Mouse (Mus musculus): ENCODE measurements at regions not wholly inside any gene's neighbourhood (a gene's known extent, or its start where the extent isn't known, plus 50 kb on each side); places are given as distances from the start of the nearest gene placed in this dataset.

DNA sequence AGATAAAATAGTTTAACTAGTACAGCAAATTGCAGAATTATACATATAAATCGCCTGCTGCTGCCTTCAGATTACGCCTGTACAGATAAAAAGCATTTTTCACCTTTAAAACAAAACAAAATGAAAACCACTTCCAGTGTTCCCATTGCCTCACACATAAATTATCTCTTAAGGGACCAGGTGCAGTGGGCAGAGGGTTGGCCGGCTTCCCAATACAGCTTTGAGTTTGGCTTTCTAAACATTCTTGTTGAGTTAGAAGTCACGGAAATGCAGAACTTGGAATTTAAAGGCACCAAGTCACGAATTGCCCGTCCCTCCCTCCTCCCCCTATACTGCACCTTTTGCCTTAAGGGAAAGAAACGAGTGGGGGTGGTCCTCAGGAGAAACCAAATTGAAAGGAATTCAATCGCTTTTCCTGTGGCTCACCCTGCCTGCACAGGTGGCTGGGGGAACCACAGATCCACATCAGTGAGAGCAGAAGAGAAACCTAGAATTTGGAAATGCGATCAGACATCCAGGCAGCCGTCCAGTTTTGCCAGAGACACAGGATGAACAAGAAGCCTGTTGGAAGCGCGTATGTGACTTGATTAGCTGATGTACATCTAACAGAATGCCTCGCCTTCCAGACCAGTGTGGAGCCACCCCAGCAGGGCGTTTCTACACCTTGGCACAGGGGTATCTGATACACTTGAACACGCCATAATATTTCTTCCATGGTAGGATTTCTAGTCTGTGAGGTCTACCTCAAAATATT is 64.0 kb upstream of the Skap2 start:
- Histone ChIP-seq H3K9me3 (ENCODE audit: control insufficient read depth, insufficient read depth, low read depth, low read length) (no peaks in the 10 kb centered on the region), H3K4me3 (ENCODE audit: insufficient read depth in 1 of 2, low read depth in 1 of 2, low read length in 2 of 2, poor library complexity in 1 of 2, severe bottlenecking in 1 of 2) (peak overlapping the region; percentile 30 to 53; a peak in 3 of 4 replicates), H3K4me1 (ENCODE audit: control insufficient read depth in 2 of 2, insufficient read depth in 2 of 2, low read length in 2 of 2, poor library complexity in 1 of 2) (peaks cover 11 to 17% of the 10 kb centered on the region in 2 experiments), H3K27ac (ENCODE audit: insufficient read depth, low read depth, low read length, poor library complexity, severe bottlenecking) (peak overlapping the region; percentile 82; the same call in 1 of the 2 replicates), H3K9ac (ENCODE audit: insufficient read depth, low read depth, low read length, poor library complexity, severe bottlenecking) (peak overlapping the region; percentile 49; the same call in 1 of the 2 replicates), H3K36me3 (ENCODE audit: control insufficient read depth, insufficient read depth, low read length, poor library complexity, severe bottlenecking) (no peaks in the 10 kb centered on the region)
- TF ChIP-seq ZNF384 (IDR thresholded peaks at IDR 0.05; ENCODE audit: low read depth, low read length) = no peak
- TF ChIP-seq HCFC1 (IDR thresholded peaks at IDR 0.05; ENCODE audit: borderline replicate concordance, insufficient read depth, low read length) = no peak
- no peak for TF ChIP-seq CHD2 (IDR thresholded peaks at IDR 0.05; ENCODE audit: low read depth, low read length)
- no peak for DNase-seq (ENCODE audit: low read depth, low spot score)
- in situ Hi-C loops (cut with MboI; ENCODE audit: low sequenced_read_pairs in 2 of 2, unreplicated experiment in 2 of 2) = no loop called here

DNA sequence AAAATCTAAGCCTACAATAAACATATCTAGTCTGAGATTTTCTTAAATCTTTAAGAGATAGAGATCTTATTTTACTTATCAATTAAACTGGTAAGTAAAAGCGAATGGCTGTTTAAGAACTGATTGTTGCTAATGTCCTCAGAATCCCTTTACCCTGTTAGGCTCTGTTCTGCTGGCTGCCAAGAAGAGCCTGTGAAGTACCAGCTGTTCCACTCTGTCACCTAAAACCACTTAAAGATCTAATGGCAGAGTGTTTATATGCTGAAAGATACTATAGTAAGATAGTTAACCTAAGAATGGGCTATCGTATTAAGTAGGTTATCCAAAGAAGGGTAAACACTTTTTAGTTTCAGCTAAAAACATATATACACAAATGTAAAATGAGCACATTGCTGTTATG is 62.6 kb upstream of the Skap2 start:
- no peak overlapping the region for H3K9ac ChIP-seq (ENCODE audit: insufficient read depth, low read depth, low read length, poor library complexity, severe bottlenecking)
- no peaks in the 10 kb centered on the region for H3K36me3 ChIP-seq (ENCODE audit: control insufficient read depth, insufficient read depth, low read length, poor library complexity, severe bottlenecking)
- H3K9me3 ChIP-seq (ENCODE audit: control insufficient read depth, insufficient read depth, low read depth, low read length) = no peaks in the 10 kb centered on the region
- DNase-seq (ENCODE audit: low read depth, low spot score) = no peak
- H3K4me3 ChIP-seq (ENCODE audit: insufficient read depth in 1 of 2, low read depth in 1 of 2, low read length in 2 of 2, poor library complexity in 1 of 2, severe bottlenecking in 1 of 2) = no peak overlapping the region
- no peak for TF ChIP-seq CHD2 (IDR thresholded peaks at IDR 0.05; ENCODE audit: low read depth, low read length)
- TF ChIP-seq ZNF384 (IDR thresholded peaks at IDR 0.05; ENCODE audit: low read depth, low read length) = no peak
- no peak for TF ChIP-seq HCFC1 (IDR thresholded peaks at IDR 0.05; ENCODE audit: borderline replicate concordance, insufficient read depth, low read length)
- TF ChIP-seq ZC3H11A (IDR thresholded peaks at IDR 0.05; ENCODE audit: borderline replicate concordance, low read depth, low read length) = no peak
- no peak for TF ChIP-seq MAFK (IDR thresholded peaks at IDR 0.05; ENCODE audit: insufficient read depth, low read depth, low read length)
- H3K4me1 ChIP-seq (ENCODE audit: control insufficient read depth in 2 of 2, insufficient read depth in 2 of 2, low read length in 2 of 2, poor library complexity in 1 of 2) = peaks cover 9 to 17% of the 10 kb centered on the region in 2 experiments
- in situ Hi-C loops (cut with MboI; ENCODE audit: low sequenced_read_pairs in 2 of 2, unreplicated experiment in 2 of 2) = no loop called here
- no peak overlapping the region; the same call in 1 of the 2 replicates for H3K27ac ChIP-seq (ENCODE audit: insufficient read depth, low read depth, low read length, poor library complexity, severe bottlenecking)

GRCm38 (mm10) chr6:52067151-52067550 is 54.8 kb upstream of the Skap2 start:
- in situ Hi-C loops (cut with MboI; ENCODE audit: low sequenced_read_pairs in 2 of 2, unreplicated experiment in 2 of 2) = no loop called here
- Histone ChIP-seq H3K9ac (ENCODE audit: insufficient read depth, low read depth, low read length, poor library complexity, severe bottlenecking) (no peak overlapping the region), H3K4me1 (ENCODE audit: control insufficient read depth in 2 of 2, insufficient read depth in 2 of 2, low read length in 2 of 2, poor library complexity in 1 of 2) (no peaks in the 10 kb centered on the region; a peak in 1 of 4 replicates), H3K9me3 (ENCODE audit: control insufficient read depth, insufficient read depth, low read depth, low read length) (no peaks in the 10 kb centered on the region), H3K36me3 (ENCODE audit: control insufficient read depth, insufficient read depth, low read length, poor library complexity, severe bottlenecking) (no peaks in the 10 kb centered on the region), H3K27ac (ENCODE audit: insufficient read depth, low read depth, low read length, poor library complexity, severe bottlenecking) (no peak overlapping the region), H3K4me3 (ENCODE audit: insufficient read depth in 1 of 2, low read depth in 1 of 2, low read length in 2 of 2, poor library complexity in 1 of 2, severe bottlenecking in 1 of 2) (no peak overlapping the region)
- TF ChIP-seq ZC3H11A (IDR thresholded peaks at IDR 0.05; ENCODE audit: borderline replicate concordance, low read depth, low read length) = no peak
- TF ChIP-seq CHD2 (IDR thresholded peaks at IDR 0.05; ENCODE audit: low read depth, low read length) = no peak
- TF ChIP-seq ZNF384 (IDR thresholded peaks at IDR 0.05; ENCODE audit: low read depth, low read length) = no peak
- no peak for TF ChIP-seq HCFC1 (IDR thresholded peaks at IDR 0.05; ENCODE audit: borderline replicate concordance, insufficient read depth, low read length)
- DNase-seq (ENCODE audit: low read depth, low spot score) = no peak

- H3K27ac ChIP-seq (ENCODE audit: insufficient read depth, low read depth, low read length, poor library complexity, severe bottlenecking) = no peak overlapping the region
- H3K4me1 ChIP-seq (ENCODE audit: control insufficient read depth in 2 of 2, insufficient read depth in 2 of 2, low read length in 2 of 2, poor library complexity in 1 of 2) = no peaks in the 10 kb centered on the region
- in situ Hi-C loops (cut with MboI; ENCODE audit: low sequenced_read_pairs in 2 of 2, unreplicated experiment in 2 of 2) = no loop called here
- H3K36me3 ChIP-seq (ENCODE audit: control insufficient read depth, insufficient read depth, low read length, poor library complexity, severe bottlenecking) = no peaks in the 10 kb centered on the region
- no peak overlapping the region for H3K9ac ChIP-seq (ENCODE audit: insufficient read depth, low read depth, low read length, poor library complexity, severe bottlenecking)
- H3K4me3 ChIP-seq (ENCODE audit: insufficient read depth in 1 of 2, low read depth in 1 of 2, low read length in 2 of 2, poor library complexity in 1 of 2, severe bottlenecking in 1 of 2) = no peak overlapping the region
- H3K9me3 ChIP-seq (ENCODE audit: control insufficient read depth, insufficient read depth, low read depth, low read length) = no peaks in the 10 kb centered on the region
- no peak for TF ChIP-seq MAFK (IDR thresholded peaks at IDR 0.05; ENCODE audit: insufficient read depth, low read depth, low read length)
- no peak for TF ChIP-seq HCFC1 (IDR thresholded peaks at IDR 0.05; ENCODE audit: borderline replicate concordance, insufficient read depth, low read length)
- DNase-seq (ENCODE audit: low read depth, low spot score) = no peak
Measured at GRCm38 (mm10) chr6:52065652-52066051, 53.3 kb upstream of the Skap2 start.
